Mouse (Mus musculus) neural tube, embryonic 11.5 days (tissue): ENCODE measurements around the gene Gm20388. TPM values are rescaled to one million over a fixed set of nuclear protein-coding genes. Genes with fewer than 3 reads are reported as not detected.

ENCODE experiments used
- ATAC-seq: fragments of 200-750 bp; cut with Nextera tagmentation; 2 replicates; pipeline ENCODE4 v1.8.0; 2017; ENCODE audit warnings: moderate number of reproducible peaks, mild to moderate bottlenecking, moderate TSS enrichment, moderate library complexity; ENCODE audit not compliant: insufficient read depth, low FRiP score, low TSS enrichment
- DNase-seq: peaks from one replicate; pipeline ENCODE4 v3.0.0-alpha.2; 2015; ENCODE audit warnings: low spot score
- H3K27ac ChIP-seq: fragments of 300-500 bp; sonication (generic); 2 replicates; pipeline ENCODE4 v1.5.1; 2014; ENCODE audit warnings: low read depth, mild to moderate bottlenecking, low read length
- H3K27me3 ChIP-seq: fragments of 300-500 bp; sonication (generic); 2 replicates; pipeline ENCODE4 v1.6.1; 2014; ENCODE audit warnings: mild to moderate bottlenecking, low read length, mixed read lengths; ENCODE audit not compliant: control insufficient read depth, insufficient read depth
- H3K36me3 ChIP-seq: fragments of 300-500 bp; sonication (generic); 2 replicates; pipeline ENCODE4 v1.6.1; 2014; ENCODE audit warnings: mild to moderate bottlenecking, low read length, moderate library complexity, mixed read lengths; ENCODE audit not compliant: control insufficient read depth, insufficient read depth
- H3K4me1 ChIP-seq: fragments of 300-500 bp; sonication (generic); 2 replicates; pipeline ENCODE4 v1.6.1; 2014; ENCODE audit warnings: low read length, mixed read lengths; ENCODE audit not compliant: control insufficient read depth, insufficient read depth
- H3K4me2 ChIP-seq: fragments of 300-500 bp; sonication (generic); 2 replicates; pipeline ENCODE4 v1.6.1; 2014; ENCODE audit warnings: low read depth, mild to moderate bottlenecking, moderate library complexity
- H3K4me3 ChIP-seq: fragments of 300-500 bp; sonication (generic); 2 replicates; pipeline ENCODE4 v1.5.1; 2014; ENCODE audit warnings: low read depth, low read length
- H3K9ac ChIP-seq: fragments of 300-500 bp; sonication (generic); 2 replicates; pipeline ENCODE4 v1.6.1; 2014; ENCODE audit warnings: mild to moderate bottlenecking, low read length
- H3K9me3 ChIP-seq: fragments of 300-500 bp; sonication (generic); 2 replicates; pipeline ENCODE4 v1.6.1; 2016; ENCODE audit warnings: low read length; ENCODE audit not compliant: control insufficient read depth
- WGBS: fragments of 180-500 bp; shearing (Covaris S2); extraction: QIAGEN DNeasy Blood & Tissue Kit; methylation state at CpG from one replicate; pipeline ENCODE4 v1.1.7; 2014; 5-methylcytosine and 5-hydroxymethylcytosine counted together
- polyA plus RNA-seq: library from polyadenylated mRNA; unstranded; fragments of >200 nt; fragmentation: Nextera tagmentation; extraction: Ambion mirVana; gene quantifications from 2 replicates; pipeline ENCODE4 v1.2.1, GENCODE M21; 2014

Gene Gm20388
- polyA plus RNA-seq, 1 experiment from 2014 or later, result not detected

- Histone ChIP-seq H3K27ac (no peak overlapping the region), H3K36me3 (no peaks in the 10 kb centered on the region), H3K4me3 (no peak overlapping the region), H3K9me3 (no peaks in the 10 kb centered on the region), H3K27me3 (no peaks in the 10 kb centered on the region), H3K4me1 (no peaks in the 10 kb centered on the region), H3K9ac (no peak overlapping the region), H3K4me2 (no peak overlapping the region)
- WGBS, result 83% methylated on average over 9 of the region's 9 CpGs
- ATAC-seq (no peak), DNase-seq (no peak)
These were observed 1838.9 kb downstream of the Gm20388 start for GRCm38 (mm10) chr8:121749501-121749900.

- no peak overlapping the region for H3K9ac ChIP-seq
- H3K36me3 ChIP-seq, result no peaks in the 10 kb centered on the region
- no peak overlapping the region for H3K4me2 ChIP-seq
- H3K4me1 ChIP-seq, result no peaks in the 10 kb centered on the region
- no peak overlapping the region for H3K27ac ChIP-seq
- no peaks in the 10 kb centered on the region for H3K9me3 ChIP-seq
- no peaks in the 10 kb centered on the region for H3K27me3 ChIP-seq
- 34% methylated on average over 3 of the region's 3 CpGs for WGBS
- DNase-seq (no peak), ATAC-seq (no peak)
- H3K4me3 ChIP-seq, result no peak overlapping the region
These were observed 1839.9 kb downstream of the Gm20388 start for GRCm38 (mm10) chr8:121750512-121750911.

- 27% methylated on average over 3 of the region's 3 CpGs for WGBS
- Histone ChIP-seq H3K27ac (no peak overlapping the region), H3K36me3 (no peaks in the 10 kb centered on the region), H3K4me2 (no peak overlapping the region), H3K4me3 (no peak overlapping the region), H3K9ac (no peak overlapping the region), H3K4me1 (no peaks in the 10 kb centered on the region), H3K27me3 (no peaks in the 10 kb centered on the region), H3K9me3 (no peaks in the 10 kb centered on the region)
- ATAC-seq, result no peak
- DNase-seq, result peak; percentile 78
These were observed 1840.8 kb downstream of the Gm20388 start for GRCm38 (mm10) chr8:121751407-121751806.

- no peak overlapping the region for H3K27ac ChIP-seq
- no peak overlapping the region for H3K9ac ChIP-seq
- ATAC-seq (no peak), DNase-seq (no peak)
- H3K4me1 ChIP-seq, result no peaks in the 10 kb centered on the region
- H3K4me3 ChIP-seq, result no peak overlapping the region
- 72% methylated on average over 12 of the region's 12 CpGs for WGBS
- no peaks in the 10 kb centered on the region for H3K27me3 ChIP-seq
- H3K36me3 ChIP-seq, result no peaks in the 10 kb centered on the region
- H3K4me2 ChIP-seq, result no peak overlapping the region
- no peaks in the 10 kb centered on the region for H3K9me3 ChIP-seq
These were observed 1847.8 kb downstream of the Gm20388 start for GRCm38 (mm10) chr8:121758470-121758869.

GRCm38 (mm10) chr8:121760484-121760883, 1849.8 kb downstream of the Gm20388 start:
- Histone ChIP-seq H3K36me3 (no peaks in the 10 kb centered on the region), H3K9me3 (no peaks in the 10 kb centered on the region), H3K27ac (no peak overlapping the region), H3K4me2 (no peak overlapping the region), H3K27me3 (no peaks in the 10 kb centered on the region), H3K9ac (no peak overlapping the region), H3K4me1 (no peaks in the 10 kb centered on the region), H3K4me3 (no peak overlapping the region)
- DNase-seq, result no peak
- ATAC-seq, result no peak
- WGBS, result 81% methylated on average over 7 of the region's 7 CpGs

GRCm38 (mm10) chr8:121761480-121761879, 1850.8 kb downstream of the Gm20388 start:
- no peaks in the 10 kb centered on the region for H3K9me3 ChIP-seq

GRCm38 (mm10) chr8:121762999-121763699, 1852.5 kb downstream of the Gm20388 start:
- WGBS, result 58% methylated on average over 7 of the region's 7 CpGs
- H3K36me3 ChIP-seq, result no peaks in the 10 kb centered on the region
- H3K9ac ChIP-seq, result no peak overlapping the region
- H3K4me1 ChIP-seq, result no peaks in the 10 kb centered on the region
- peak; percentile 37 for DNase-seq
- no peak overlapping the region for H3K4me3 ChIP-seq
- H3K27me3 ChIP-seq, result no peaks in the 10 kb centered on the region
- H3K9me3 ChIP-seq, result no peaks in the 10 kb centered on the region
- no peak overlapping the region for H3K4me2 ChIP-seq
- no peak for ATAC-seq
- no peak overlapping the region for H3K27ac ChIP-seq

More at GRCm38 (mm10) chr8:121761480-121761879, 1850.8 kb downstream of the Gm20388 start:
- H3K9ac ChIP-seq, result no peak overlapping the region
- no peaks in the 10 kb centered on the region for H3K36me3 ChIP-seq
- no peak overlapping the region for H3K4me2 ChIP-seq
- H3K27me3 ChIP-seq, result no peaks in the 10 kb centered on the region
- ATAC-seq (no peak), DNase-seq (peak; percentile 61)
- no peak overlapping the region for H3K4me3 ChIP-seq
- 32% methylated on average over 10 of the region's 10 CpGs for WGBS
- H3K4me1 ChIP-seq, result no peaks in the 10 kb centered on the region
- H3K27ac ChIP-seq, result no peak overlapping the region

- no peaks in the 10 kb centered on the region for H3K36me3 ChIP-seq
- H3K27ac ChIP-seq, result no peak overlapping the region
- no peak overlapping the region for H3K4me3 ChIP-seq
- DNase-seq (no peak), ATAC-seq (no peak)
- no peaks in the 10 kb centered on the region for H3K9me3 ChIP-seq
- H3K27me3 ChIP-seq, result no peaks in the 10 kb centered on the region
- no peaks in the 10 kb centered on the region for H3K4me1 ChIP-seq
- 62% methylated on average over 9 of the region's 9 CpGs for WGBS
- H3K4me2 ChIP-seq, result no peak overlapping the region
- no peak overlapping the region for H3K9ac ChIP-seq
These were observed 1853.0 kb downstream of the Gm20388 start for GRCm38 (mm10) chr8:121763700-121764013.

GRCm38 (mm10) chr8:121765594-121766138, 1855.0 kb downstream of the Gm20388 start:
- Histone ChIP-seq H3K9me3 (no peaks in the 10 kb centered on the region), H3K4me2 (no peak overlapping the region), H3K4me3 (no peak overlapping the region), H3K4me1 (peaks cover 3% of the 10 kb centered on the region; the same call in 1 of the 2 replicates), H3K27me3 (no peaks in the 10 kb centered on the region), H3K36me3 (no peaks in the 10 kb centered on the region), H3K9ac (no peak overlapping the region), H3K27ac (no peak overlapping the region)
- DNase-seq (no peak), ATAC-seq (no peak)
- WGBS, result 84% methylated on average over 7 of the region's 7 CpGs
